Mouse (Mus musculus) stomach, embryonic 15.5 days (tissue): ENCODE results near the gene Pigo. TPM values are rescaled to one million over a fixed set of nuclear protein-coding genes. Genes with fewer than 3 reads are reported as not detected.
"Not testable (repeated sequence)": the region's sequence is repeated elsewhere in the genome, so short reads cannot be mapped to it uniquely, and the experiment has no call there.

Experiments used
- ATAC-seq: fragments of 200-750 bp; cut with Nextera tagmentation; 2 replicates; pipeline ENCODE4 v1.8.0; 2017; ENCODE audit warnings: low read depth, moderate number of reproducible peaks, moderate TSS enrichment; ENCODE audit not compliant: insufficient read depth, low FRiP score
- H3K27ac ChIP-seq: fragments of 300-500 bp; sonication (generic); 2 replicates; pipeline ENCODE4 v1.5.1; 2015; ENCODE audit warnings: mild to moderate bottlenecking, inconsistent platforms
- H3K27me3 ChIP-seq: fragments of 300-500 bp; sonication (generic); replicated peaks from 2 replicates; pipeline ENCODE4 v1.6.1; 2015; ENCODE audit warnings: inconsistent platforms
- H3K36me3 ChIP-seq: fragments of 300-500 bp; sonication (generic); 2 replicates; pipeline ENCODE4 v1.6.1; 2015; ENCODE audit warnings: inconsistent platforms
- H3K4me1 ChIP-seq: fragments of 300-500 bp; sonication (generic); 2 replicates; pipeline ENCODE4 v1.6.1; 2015; ENCODE audit warnings: inconsistent platforms
- H3K4me2 ChIP-seq: fragments of 300-500 bp; sonication (generic); 2 replicates; pipeline ENCODE4 v1.6.1; 2015; ENCODE audit warnings: mild to moderate bottlenecking, inconsistent platforms
- H3K4me3 ChIP-seq: fragments of 300-500 bp; sonication (generic); replicated peaks from 2 replicates; pipeline ENCODE4 v1.5.1; 2015; ENCODE audit warnings: inconsistent platforms
- H3K9ac ChIP-seq: fragments of 300-500 bp; sonication (generic); 2 replicates; pipeline ENCODE4 v1.6.1; 2015; ENCODE audit warnings: inconsistent platforms
- H3K9me3 ChIP-seq: fragments of 300-500 bp; sonication (generic); 2 replicates; pipeline ENCODE4 v1.6.1; 2016; ENCODE audit warnings: inconsistent platforms
- WGBS: fragments of 180-500 bp; shearing (Covaris S2); methylation state at CpG from one replicate; pipeline ENCODE4 v1.1.7; 2015; 5-methylcytosine and 5-hydroxymethylcytosine counted together
- polyA plus RNA-seq: library from polyadenylated mRNA; unstranded; fragments of >200 nt; fragmentation: Nextera tagmentation; extraction: Ambion mirVana; gene quantifications from 2 replicates; pipeline ENCODE4 v1.2.1, GENCODE M21; 2015

The Pigo gene
- polyA plus RNA-seq, 1 experiment from 2014 or later, result 21.7 TPM

GRCm38 (mm10) chr4:42988296-42988695 is 37.3 kb downstream of the Pigo start:
- H3K4me3 ChIP-seq, result no peak overlapping the region
- H3K9me3 ChIP-seq, result no peaks in the 10 kb centered on the region
- peaks cover 71% of the 10 kb centered on the region for H3K36me3 ChIP-seq
- no peak overlapping the region for H3K4me2 ChIP-seq
- WGBS, result 65% methylated on average over 1 of the region's 1 CpGs
- no peak overlapping the region for H3K9ac ChIP-seq
- no peak for ATAC-seq
- H3K4me1 ChIP-seq, result no peaks in the 10 kb centered on the region
- no peak overlapping the region for H3K27ac ChIP-seq
- H3K27me3 ChIP-seq, result no peaks in the 10 kb centered on the region

DNA sequence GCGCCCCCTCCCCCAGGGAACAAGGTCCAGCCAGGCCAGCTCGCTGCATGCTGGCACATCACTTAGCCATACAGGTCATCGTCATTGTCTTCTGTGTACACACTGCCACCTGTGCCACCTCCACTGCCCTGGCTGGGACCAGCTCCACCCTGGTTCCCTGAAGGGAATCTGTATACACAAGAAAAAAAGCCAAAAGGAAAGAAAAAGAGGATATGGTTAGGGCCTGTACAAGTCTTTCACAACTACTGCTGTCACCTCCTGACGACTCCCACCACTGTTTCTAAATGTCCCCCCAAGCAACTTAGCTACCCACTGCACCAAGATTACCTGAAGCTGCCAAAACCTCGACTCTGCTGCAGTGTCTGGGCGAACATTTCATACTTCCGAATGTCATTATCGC is 45.2 kb downstream of the Pigo start:
- ATAC-seq, result not testable (repeated sequence)

DNA sequence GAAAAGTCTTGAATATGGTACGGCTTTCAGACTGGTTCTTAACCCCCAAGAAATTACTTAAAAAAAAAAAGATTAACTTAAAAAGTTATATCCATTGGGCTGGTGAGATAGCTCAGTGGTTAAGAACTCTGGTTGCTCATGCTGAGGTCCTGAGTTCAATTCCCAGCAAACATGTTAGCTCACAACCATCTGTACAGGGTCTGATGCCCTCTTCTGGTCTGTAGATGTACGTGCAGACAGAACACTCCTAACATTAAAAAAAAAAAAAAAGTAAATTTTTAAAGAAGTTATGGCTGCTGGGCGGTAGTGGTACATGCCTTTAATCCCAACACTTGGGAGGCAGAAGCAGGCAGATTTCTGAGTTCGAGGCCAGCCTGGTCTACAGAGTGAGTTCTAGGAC is 47.6 kb downstream of the Pigo start:
- 91% methylated on average over 4 of the region's 4 CpGs for WGBS

More for the DNA sequence above, 45.2 kb downstream of the Pigo start:
- peaks cover 40% of the 10 kb centered on the region for H3K36me3 ChIP-seq
- not testable (repeated sequence) for H3K27ac ChIP-seq, H3K4me3 ChIP-seq, H3K4me2 ChIP-seq, H3K9me3 ChIP-seq, H3K4me1 ChIP-seq, H3K9ac ChIP-seq, H3K27me3 ChIP-seq
- WGBS, result 89% methylated on average over 8 of the region's 8 CpGs

GRCm38 (mm10) chr4:42973868-42974267 is 51.8 kb downstream of the Pigo start:
- Histone ChIP-seq H3K27ac (no peak overlapping the region), H3K9me3 (no peaks in the 10 kb centered on the region), H3K4me3 (no peak overlapping the region), H3K4me2 (no peak overlapping the region), H3K9ac (no peak overlapping the region), H3K4me1 (no peaks in the 10 kb centered on the region), H3K36me3 (peaks cover 7% of the 10 kb centered on the region; the same call in 1 of the 2 replicates), H3K27me3 (no peaks in the 10 kb centered on the region)
- no peak for ATAC-seq
- 74% methylated on average over 5 of the region's 5 CpGs for WGBS

More for the DNA sequence above, 47.6 kb downstream of the Pigo start:
- Histone ChIP-seq H3K27me3 (no peaks in the 10 kb centered on the region), H3K27ac (no peak overlapping the region), H3K4me2 (no peak overlapping the region), H3K9ac (no peak overlapping the region), H3K36me3 (peaks cover 20% of the 10 kb centered on the region; the same call in 1 of the 2 replicates), H3K4me1 (no peaks in the 10 kb centered on the region), H3K4me3 (no peak overlapping the region), H3K9me3 (no peaks in the 10 kb centered on the region)
- ATAC-seq, result no peak

- Histone ChIP-seq H3K27me3 (no peaks in the 10 kb centered on the region), H3K27ac (no peak overlapping the region), H3K9me3 (no peaks in the 10 kb centered on the region), H3K4me3 (no peak overlapping the region), H3K9ac (no peak overlapping the region), H3K36me3 (no peaks in the 10 kb centered on the region), H3K4me2 (no peak overlapping the region), H3K4me1 (no peaks in the 10 kb centered on the region)
- no peak for ATAC-seq
- WGBS, result 76% methylated on average over 4 of the region's 4 CpGs
These were observed 52.7 kb downstream of the Pigo start for GRCm38 (mm10) chr4:42972952-42973351.

DNA sequence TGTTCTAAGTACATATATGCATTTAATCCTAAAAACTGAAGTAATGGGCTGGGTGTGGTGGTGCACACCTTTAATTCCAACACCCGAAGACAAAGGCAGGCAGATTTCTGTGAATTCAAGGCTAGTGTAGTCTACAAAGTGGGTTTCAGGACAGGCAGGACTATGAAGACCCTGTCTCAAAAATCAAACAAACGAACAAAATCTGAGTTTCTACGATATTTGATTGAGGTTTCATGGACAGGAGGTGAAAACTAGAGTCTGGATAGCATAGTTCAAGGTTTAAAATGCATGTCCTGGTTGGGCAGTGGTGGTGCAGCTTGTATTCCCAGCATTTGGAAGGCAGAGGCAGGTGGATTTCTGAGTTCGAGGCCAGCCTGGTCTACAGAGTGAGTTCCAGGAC is 56.3 kb downstream of the Pigo start, which contains the start of gene 1700022I11Rik:
Gene 1700022I11Rik (plus strand): TSS at position 301 of the 400 bp plus-strand sequence.
- 0 out of 2 replicates have a peak, but pooled peaks cover 5% of the 10 kb centered on the region for H3K4me1 ChIP-seq
- H3K4me2 ChIP-seq, result no peak within 1 kb of the TSS
- H3K27me3 ChIP-seq, result no peaks in the 10 kb centered on the region
- 84% methylated on average over 4 of the region's 4 CpGs for WGBS
- no peak within 1 kb of the TSS for H3K4me3 ChIP-seq
- no peak within 1 kb of the TSS for H3K9ac ChIP-seq
- no peaks in the 10 kb centered on the region for H3K36me3 ChIP-seq
- no peak within 1 kb of the TSS for H3K27ac ChIP-seq
- H3K9me3 ChIP-seq, result no peaks in the 10 kb centered on the region
- no peak for ATAC-seq

Other genes starting within 250 kb of the Pigo start
- not detected in 2 replicates for gene Fam205a1, start 171.9 kb downstream of the Pigo start, polyA plus RNA-seq
- gene Gm12394, start 169.0 kb downstream of the Pigo start, polyA plus RNA-seq, result 0.12 TPM in 1 of 2 replicates, not detected in the other
- gene Fam205c, start 151.6 kb downstream of the Pigo start, polyA plus RNA-seq, result 0.24 and 0.42 TPM in 2 replicates
- gene Phf24, start 109.2 kb downstream of the Pigo start, polyA plus RNA-seq, result 1.1 and 2.1 TPM in 2 replicates
- gene Dnajb5, start 76.0 kb downstream of the Pigo start, polyA plus RNA-seq, result 7.6 and 9.2 TPM in 2 replicates
- gene 1700022I11Rik, start 56.2 kb downstream of the Pigo start, polyA plus RNA-seq, result 0.43 and 1.7 TPM in 2 replicates
- gene Vcp, start 25.3 kb downstream of the Pigo start, polyA plus RNA-seq, result 430 and 514 TPM in 2 replicates
- 13.0 and 17.2 TPM in 2 replicates for gene Fancg, start 15.3 kb downstream of the Pigo start, polyA plus RNA-seq
- gene Stoml2, start 5.9 kb upstream of the Pigo start, polyA plus RNA-seq, result 303 TPM in 2 replicates
- 11.9 and 13.2 TPM in 2 replicates for gene Fam214b, start 20.4 kb upstream of the Pigo start, polyA plus RNA-seq
- gene Unc13b, start 33.1 kb upstream of the Pigo start, polyA plus RNA-seq, result 7.8 and 9.1 TPM in 2 replicates
- gene Atp8b5, start 241.3 kb upstream of the Pigo start, polyA plus RNA-seq, result 0.23 and 0.27 TPM in 2 replicates